Mouse (Mus musculus) heart, embryonic 14.5 days (tissue): ENCODE results near the gene Pde6d. TPM values are rescaled to one million over a fixed set of nuclear protein-coding genes. Genes with fewer than 3 reads are reported as not detected.

Experiments used
- ATAC-seq: fragments of 200-750 bp; cut with Nextera tagmentation; 2 replicates; pipeline ENCODE4 v1.8.0; 2017; ENCODE audit warnings: low read depth, moderate TSS enrichment; ENCODE audit not compliant: insufficient number of reproducible peaks, insufficient read depth, low FRiP score
- H3K27ac ChIP-seq, 2 experiments: fragments of 200-500 bp in 1 of 2; fragments of 300-500 bp in 1 of 2; sonication (generic) in 1 of 2; replicated peaks in 1 of 2; 2 replicates each; pipeline ENCODE4 v1.5.1; 2012 to 2014; ENCODE audit warnings: low read depth in 2 of 2, low read length in 2 of 2, control low read depth in 1 of 2, mild to moderate bottlenecking in 1 of 2, mixed read lengths in 1 of 2; ENCODE audit not compliant: control insufficient read depth in 1 of 2, insufficient read depth in 1 of 2
- H3K27me3 ChIP-seq: fragments of 300-500 bp; sonication (generic); 2 replicates; pipeline ENCODE4 v1.6.1; 2014; ENCODE audit warnings: mild to moderate bottlenecking, low read length, control low read depth; ENCODE audit not compliant: control insufficient read depth, insufficient read depth
- H3K36me3 ChIP-seq: fragments of 300-500 bp; sonication (generic); 2 replicates; pipeline ENCODE4 v1.6.1; 2014; ENCODE audit warnings: mild to moderate bottlenecking, control low read depth, low read length, mixed read lengths; ENCODE audit not compliant: control insufficient read depth, insufficient read depth
- H3K4me1 ChIP-seq, 2 experiments: fragments of 200-500 bp in 1 of 2; fragments of 300-500 bp in 1 of 2; sonication (generic) in 1 of 2; 2 replicates each; pipeline ENCODE4 v1.6.1; 2012 to 2014; ENCODE audit warnings: low read length in 2 of 2, control low read depth in 1 of 2, mixed read lengths in 1 of 2; ENCODE audit not compliant: control insufficient read depth in 2 of 2, insufficient read depth in 2 of 2
- H3K4me2 ChIP-seq: fragments of 300-500 bp; sonication (generic); 2 replicates; pipeline ENCODE4 v1.6.1; 2014; ENCODE audit warnings: mild to moderate bottlenecking, low read length
- H3K4me3 ChIP-seq, 2 experiments: fragments of 200-500 bp in 1 of 2; fragments of 300-500 bp in 1 of 2; sonication (generic) in 1 of 2; 2 replicates each; pipeline ENCODE4 v1.5.1; 2012 to 2014; ENCODE audit warnings: low read length in 2 of 2, mild to moderate bottlenecking in 2 of 2, control low read depth in 1 of 2, low read depth in 1 of 2, moderate library complexity in 1 of 2; ENCODE audit not compliant: control insufficient read depth in 1 of 2, insufficient read depth in 1 of 2
- H3K9ac ChIP-seq: fragments of 300-500 bp; sonication (generic); 2 replicates; pipeline ENCODE4 v1.6.1; 2014; ENCODE audit warnings: mild to moderate bottlenecking, low read length
- H3K9me3 ChIP-seq: fragments of 300-500 bp; sonication (generic); 2 replicates; pipeline ENCODE4 v1.6.1; 2016; ENCODE audit warnings: low read length, control low read depth; ENCODE audit not compliant: control insufficient read depth
- WGBS: fragments of 180-500 bp; shearing (Covaris S2); extraction: QIAGEN DNeasy Blood & Tissue Kit; methylation state at CpG from one replicate; pipeline ENCODE4 v1.1.7; 2014; 5-methylcytosine and 5-hydroxymethylcytosine counted together
- polyA plus RNA-seq: library from polyadenylated mRNA; unstranded; fragments of >200 nt; fragmentation: Nextera tagmentation; extraction: Ambion mirVana; gene quantifications from 2 replicates; pipeline ENCODE4 v1.2.1, GENCODE M21; 2014

Pde6d gene
- polyA plus RNA-seq, 1 experiment from 2014 or later, result 67.9 TPM

DNA sequence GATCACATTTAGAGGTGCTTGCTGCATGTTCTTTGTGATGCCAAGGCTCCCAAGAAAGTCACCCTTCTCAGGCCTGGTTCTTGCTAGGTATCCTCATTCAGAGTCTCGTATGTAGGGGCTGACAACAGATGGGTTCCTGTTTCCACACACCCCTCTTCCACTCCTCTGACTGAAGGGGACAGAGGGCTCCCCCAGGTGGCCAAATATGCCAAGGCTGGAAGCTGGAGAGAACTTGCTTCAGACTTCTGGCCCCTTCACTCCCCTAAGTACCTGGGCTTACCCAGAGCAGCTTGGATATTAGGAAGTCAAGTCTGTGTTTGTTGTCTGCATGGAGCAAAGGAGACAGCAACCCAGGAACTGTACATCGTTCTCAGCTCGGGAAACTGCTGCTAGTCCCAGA is 82.5 kb downstream of the Pde6d start:
- Histone ChIP-seq H3K4me1 (peaks cover 41 to 50% of the 10 kb centered on the region in 2 experiments), H3K9me3 (no peaks in the 10 kb centered on the region), H3K27ac (no peak overlapping the region), H3K9ac (peak overlapping the region; percentile 45; the same call in 1 of the 2 replicates), H3K36me3 (no peaks in the 10 kb centered on the region), H3K4me2 (no peak overlapping the region), H3K4me3 (no peak overlapping the region), H3K27me3 (no peaks in the 10 kb centered on the region)
- ATAC-seq, result no peak
- 45% methylated on average over 3 of the region's 3 CpGs for WGBS

DNA sequence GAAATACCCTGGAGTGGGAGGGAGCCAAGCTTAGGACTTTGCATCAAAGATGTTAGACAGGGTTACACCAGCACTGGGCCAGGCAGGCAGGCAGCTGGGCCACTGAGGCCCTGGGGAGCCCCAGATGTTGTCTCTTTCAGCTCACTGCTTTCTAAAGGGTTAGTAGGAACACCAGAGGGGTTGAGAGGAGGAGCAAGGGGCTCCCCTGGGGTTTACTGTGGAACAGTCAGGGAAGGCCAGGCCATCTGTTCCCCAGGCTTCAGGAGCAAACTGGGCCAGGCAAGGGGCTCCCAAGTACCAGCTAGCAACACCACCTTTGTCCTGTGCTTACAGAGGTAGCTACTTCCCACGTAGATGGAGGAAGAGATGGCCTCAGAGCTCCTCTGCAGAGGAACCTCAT is 83.8 kb downstream of the Pde6d start:
- Histone ChIP-seq H3K4me2 (no peak overlapping the region), H3K27ac (no peak overlapping the region), H3K36me3 (no peaks in the 10 kb centered on the region), H3K27me3 (no peaks in the 10 kb centered on the region), H3K4me1 (peaks cover 34 to 44% of the 10 kb centered on the region in 2 experiments), H3K9ac (peak overlapping the region; percentile 53; the same call in 1 of the 2 replicates), H3K9me3 (no peaks in the 10 kb centered on the region), H3K4me3 (no peak overlapping the region)
- ATAC-seq, result no peak
- 79% methylated on average over 1 of the region's 1 CpGs for WGBS

DNA sequence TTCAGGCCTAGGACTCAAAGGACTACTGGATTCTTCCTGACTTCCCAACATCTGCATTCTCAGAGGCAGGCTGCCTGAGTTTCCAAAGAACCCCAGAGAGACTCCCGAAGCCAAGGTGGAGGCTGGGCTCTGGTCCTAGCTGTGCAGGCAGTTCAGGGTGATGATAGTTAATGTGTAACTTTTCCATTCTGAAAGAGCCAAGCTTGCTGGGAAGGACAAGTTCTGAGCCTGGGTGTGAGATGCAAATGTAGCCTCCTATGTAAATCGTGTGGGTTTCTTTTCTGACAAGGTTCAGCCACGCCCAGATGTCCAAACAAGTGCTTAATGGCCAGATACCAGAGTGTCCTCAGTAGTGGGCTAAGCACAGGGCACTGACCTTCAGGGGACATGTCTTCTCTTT is 84.4 kb downstream of the Pde6d start:
- Histone ChIP-seq H3K4me3 (no peak overlapping the region), H3K4me2 (no peak overlapping the region), H3K27me3 (no peaks in the 10 kb centered on the region), H3K9me3 (no peaks in the 10 kb centered on the region), H3K36me3 (no peaks in the 10 kb centered on the region), H3K9ac (0 out of 2 replicates have a peak overlapping the region, but pooled peaks have one; percentile 53), H3K27ac (peak overlapping the region; percentile 12 to 43; a peak in 3 of 4 replicates), H3K4me1 (peaks cover 27 to 38% of the 10 kb centered on the region in 2 experiments)
- WGBS, result 36% methylated on average over 3 of the region's 3 CpGs
- no peak for ATAC-seq

DNA sequence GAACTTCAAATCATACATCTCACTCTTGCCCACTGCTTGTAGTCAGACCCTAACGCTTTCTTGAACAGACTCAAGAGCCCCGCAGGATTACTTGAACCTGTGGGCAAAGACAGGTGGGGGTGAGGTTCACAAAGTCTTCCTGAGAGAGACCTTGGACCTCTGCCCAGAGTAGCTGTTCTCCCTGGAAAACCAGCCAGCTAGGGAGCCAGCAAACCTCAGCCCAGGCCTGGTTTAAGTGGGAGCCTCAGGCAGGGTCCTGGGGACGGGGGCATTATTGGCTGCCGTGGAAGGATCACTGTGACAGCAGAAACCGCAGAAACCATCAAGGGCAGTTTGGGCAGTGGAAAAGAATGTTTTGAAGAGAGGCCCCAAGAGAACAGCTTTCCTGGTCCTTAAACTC is 85.1 kb downstream of the Pde6d start:
- peak overlapping the region; percentile 12 to 43; a peak in 3 of 4 replicates for H3K27ac ChIP-seq
- no peaks in the 10 kb centered on the region for H3K36me3 ChIP-seq
- H3K9ac ChIP-seq, result 0 out of 2 replicates have a peak overlapping the region, but pooled peaks have one; percentile 43
- no peaks in the 10 kb centered on the region for H3K27me3 ChIP-seq
- 63% methylated on average over 5 of the region's 5 CpGs for WGBS
- no peak overlapping the region for H3K4me3 ChIP-seq
- no peak for ATAC-seq
- H3K4me1 ChIP-seq, result peaks cover 28 to 38% of the 10 kb centered on the region in 2 experiments
- no peak overlapping the region for H3K4me2 ChIP-seq
- no peaks in the 10 kb centered on the region for H3K9me3 ChIP-seq

DNA sequence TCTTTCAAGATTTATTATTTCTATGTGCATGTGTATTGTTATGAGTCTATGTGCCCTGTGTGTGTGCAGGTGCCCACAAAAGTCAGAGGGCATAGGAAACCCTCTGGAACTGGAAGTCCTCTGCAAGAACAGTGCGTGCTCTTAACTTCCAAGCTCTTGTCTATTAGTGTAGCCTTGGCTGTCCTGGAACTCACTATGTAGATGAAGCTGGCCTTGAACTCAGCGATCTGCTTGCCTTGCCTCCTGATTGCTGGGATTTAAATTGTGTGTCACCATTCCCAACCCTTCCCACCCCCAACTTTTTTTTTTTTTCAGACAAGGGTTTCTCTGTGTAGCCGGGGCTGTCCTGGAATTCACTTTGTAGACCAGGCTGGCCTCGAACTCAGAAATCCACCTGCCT is 86.1 kb downstream of the Pde6d start:
- H3K4me1 ChIP-seq, result peaks cover 32 to 41% of the 10 kb centered on the region in 2 experiments
- no peak overlapping the region for H3K4me2 ChIP-seq
- no peak for ATAC-seq
- H3K9me3 ChIP-seq, result no peaks in the 10 kb centered on the region
- no peaks in the 10 kb centered on the region for H3K36me3 ChIP-seq
- no peak overlapping the region for H3K9ac ChIP-seq
- no peak overlapping the region for H3K27ac ChIP-seq
- 94% methylated on average over 4 of the region's 4 CpGs for WGBS
- no peaks in the 10 kb centered on the region for H3K27me3 ChIP-seq
- no peak overlapping the region for H3K4me3 ChIP-seq

DNA sequence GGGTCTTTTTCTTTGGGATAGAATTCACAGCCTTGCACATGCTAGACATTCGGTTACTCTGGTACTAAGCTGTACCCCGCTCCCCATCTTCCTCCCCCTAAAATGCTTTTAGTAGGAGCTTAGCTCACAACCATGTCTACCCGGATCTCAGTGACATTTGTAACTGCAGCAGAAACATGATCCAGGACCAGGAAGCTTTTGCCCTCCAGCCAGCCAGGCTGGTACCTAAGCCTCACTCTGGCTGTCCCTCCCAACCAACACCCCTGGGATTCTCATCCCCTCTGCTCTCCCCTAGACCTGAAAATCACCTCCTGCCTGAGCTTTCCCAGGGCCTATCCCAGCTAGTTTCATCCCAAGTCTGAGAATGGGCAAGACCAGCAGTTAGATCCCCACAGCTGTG is 88.6 kb downstream of the Pde6d start:
- 82% methylated on average over 3 of the region's 3 CpGs for WGBS
- no peaks in the 10 kb centered on the region for H3K36me3 ChIP-seq

More for the DNA sequence above, 88.6 kb downstream of the Pde6d start:
- no peak overlapping the region for H3K27ac ChIP-seq
- ATAC-seq, result no peak
- peaks cover 27 to 39% of the 10 kb centered on the region in 2 experiments for H3K4me1 ChIP-seq
- no peak overlapping the region for H3K4me3 ChIP-seq
- H3K4me2 ChIP-seq, result no peak overlapping the region
- H3K9ac ChIP-seq, result no peak overlapping the region
- H3K27me3 ChIP-seq, result no peaks in the 10 kb centered on the region
- no peaks in the 10 kb centered on the region for H3K9me3 ChIP-seq

Other genes with a start within 250 kb of the Pde6d start
- gene Ncl, start 223.2 kb downstream of the Pde6d start, polyA plus RNA-seq, result 177 and 193 TPM in 2 replicates
- not detected in 2 replicates for gene Nmur1, start 156.4 kb downstream of the Pde6d start, polyA plus RNA-seq
- not detected in 2 replicates for gene Tex44, start 156.3 kb downstream of the Pde6d start, polyA plus RNA-seq
- 788 and 789 TPM in 2 replicates for gene Ptma, start 55.9 kb downstream of the Pde6d start, polyA plus RNA-seq
- gene Cops7b, start 275 bp upstream of the Pde6d start, polyA plus RNA-seq, result 20.7 and 20.9 TPM in 2 replicates
- gene Nppc, start 87.9 kb upstream of the Pde6d start, polyA plus RNA-seq, result 0.32 and 0.39 TPM in 2 replicates
- 16.3 and 16.7 TPM in 2 replicates for gene Dis3l2, start 121.2 kb upstream of the Pde6d start, polyA plus RNA-seq